Mouse (Mus musculus) right cerebral cortex, postnatal 36 days (tissue): ENCODE results near the gene Ppp1r12a.

Experiments used
- DNase-seq, 2 experiments: peaks; one replicate each; pipeline ENCODE4 v3.0.0; 2022; ENCODE audit warnings: low spot score in 2 of 2, mixed read lengths in 1 of 2

The Ppp1r12a gene

DNA sequence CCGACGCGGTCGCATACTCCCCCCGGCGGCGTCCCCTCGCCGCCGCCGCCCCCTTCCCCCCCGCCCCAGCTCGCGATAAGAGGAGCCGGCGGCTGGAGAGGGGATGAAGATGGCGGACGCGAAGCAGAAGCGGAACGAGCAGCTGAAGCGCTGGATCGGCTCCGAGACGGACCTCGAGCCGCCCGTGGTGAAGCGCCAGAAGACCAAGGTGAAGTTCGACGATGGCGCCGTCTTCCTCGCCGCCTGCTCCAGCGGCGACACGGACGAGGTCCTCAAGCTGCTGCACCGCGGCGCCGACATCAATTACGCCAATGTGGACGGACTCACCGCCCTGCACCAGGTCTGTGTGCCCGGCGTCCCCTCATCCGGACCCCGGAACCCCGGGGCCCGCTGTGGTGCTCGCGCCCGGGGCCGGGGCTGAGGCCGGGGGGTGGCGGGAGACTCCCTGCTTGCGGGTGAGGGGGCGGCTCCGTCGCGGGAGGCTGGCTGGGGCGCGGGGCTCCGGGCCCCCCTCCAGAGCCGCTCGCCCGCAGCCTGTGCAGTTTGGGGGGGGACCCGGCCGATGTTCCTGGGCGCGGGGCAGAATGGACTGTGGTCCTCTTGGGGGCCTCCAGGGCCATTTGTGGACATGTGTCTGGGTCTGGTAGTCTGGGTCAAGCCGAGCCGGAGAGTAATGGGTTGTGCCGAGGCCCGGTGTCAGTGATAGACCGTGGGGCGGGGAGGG is 466 bp downstream of the Ppp1r12a start:
- peak; percentile 30 to 38 for DNase-seq

DNA sequence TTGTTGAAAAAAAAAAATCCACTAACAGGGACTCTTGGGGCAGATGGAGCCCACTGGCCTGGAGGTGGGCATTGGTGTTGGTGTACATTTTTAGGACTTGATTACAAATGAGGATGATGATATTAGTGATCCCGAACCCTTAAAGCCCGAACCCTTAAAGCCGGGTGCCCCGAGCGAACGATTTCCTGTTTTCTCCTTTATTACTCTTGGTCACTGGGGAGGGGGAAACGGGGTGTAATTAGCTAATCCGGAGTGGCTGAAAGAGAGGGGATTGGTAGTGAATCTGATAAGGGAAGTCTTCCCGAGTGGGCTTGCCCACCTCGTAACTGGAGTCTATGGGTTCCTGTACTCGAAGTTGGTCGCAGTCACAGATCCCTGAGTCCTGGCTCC is 1.0 kb downstream of the Ppp1r12a start:
- no peak for DNase-seq

GRCm38 (mm10) chr10:108163451-108163850 is 1.5 kb downstream of the Ppp1r12a start:
- no peak for DNase-seq

DNA sequence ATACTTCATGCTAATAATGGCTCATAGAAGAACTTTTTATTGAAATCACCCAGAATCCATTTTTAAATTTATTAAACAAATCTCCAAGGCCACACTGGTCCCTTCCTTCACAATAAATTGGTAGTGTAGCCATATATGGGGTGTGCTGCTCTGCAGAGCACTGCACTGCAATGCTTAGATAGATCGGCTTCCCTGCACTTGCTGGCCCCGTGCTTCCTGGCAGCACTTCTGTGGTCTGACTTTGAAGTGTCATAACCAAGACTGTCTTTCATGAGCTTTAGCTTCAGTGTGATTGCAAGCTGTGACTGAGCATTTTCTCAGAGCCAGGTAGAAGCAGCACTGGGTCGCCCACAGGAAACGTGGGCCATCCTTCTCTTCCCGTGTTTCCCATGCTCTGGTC is 5.8 kb downstream of the Ppp1r12a start:
- no peak for DNase-seq

DNA sequence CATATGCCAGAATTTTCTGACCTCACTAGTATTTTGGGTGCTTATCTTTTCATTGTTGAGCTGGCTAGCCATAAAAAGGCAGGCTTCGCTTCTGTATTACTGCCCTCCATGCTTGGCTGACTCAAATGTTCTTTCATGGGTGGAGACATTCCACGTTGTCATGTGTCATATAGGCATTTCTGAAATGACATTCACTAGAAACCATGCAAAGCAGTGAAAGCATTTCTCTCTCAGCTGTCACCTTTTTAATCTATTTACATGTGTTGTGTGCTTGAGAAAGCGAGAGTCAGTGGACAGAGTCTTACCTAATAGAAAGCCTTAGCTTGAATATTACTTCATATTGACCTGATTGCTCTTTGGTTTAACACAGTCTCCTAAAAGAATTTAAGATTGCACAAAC is 8.8 kb downstream of the Ppp1r12a start:
- DNase-seq, result no peak

GRCm38 (mm10) chr10:108171637-108172036 is 9.6 kb downstream of the Ppp1r12a start:
- DNase-seq, result no peak

GRCm38 (mm10) chr10:108172817-108173563 is 11.0 kb downstream of the Ppp1r12a start:
- DNase-seq, result no peak

DNA sequence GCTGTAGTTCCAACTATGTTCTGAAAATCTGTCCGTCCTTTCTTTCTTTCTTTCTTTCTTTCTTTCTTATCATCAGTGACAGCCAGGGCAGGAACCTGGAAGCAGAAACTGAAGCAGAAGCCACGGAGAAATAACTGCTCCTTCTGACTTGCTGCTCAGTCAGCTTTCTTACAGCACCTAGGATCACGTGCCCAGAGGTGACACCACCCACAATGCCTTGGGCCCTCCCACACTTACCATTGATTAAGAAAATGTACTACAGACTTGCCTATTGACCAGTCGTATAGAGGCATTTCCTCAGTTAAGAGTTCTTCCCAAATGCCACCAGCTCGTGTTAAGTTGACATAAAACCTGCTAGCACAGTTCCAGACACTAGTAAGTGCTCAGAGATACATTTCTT is 12.1 kb downstream of the Ppp1r12a start:
- no peak for DNase-seq

- DNase-seq, result no peak
These were observed 13.9 kb downstream of the Ppp1r12a start for GRCm38 (mm10) chr10:108175885-108176284.

DNA sequence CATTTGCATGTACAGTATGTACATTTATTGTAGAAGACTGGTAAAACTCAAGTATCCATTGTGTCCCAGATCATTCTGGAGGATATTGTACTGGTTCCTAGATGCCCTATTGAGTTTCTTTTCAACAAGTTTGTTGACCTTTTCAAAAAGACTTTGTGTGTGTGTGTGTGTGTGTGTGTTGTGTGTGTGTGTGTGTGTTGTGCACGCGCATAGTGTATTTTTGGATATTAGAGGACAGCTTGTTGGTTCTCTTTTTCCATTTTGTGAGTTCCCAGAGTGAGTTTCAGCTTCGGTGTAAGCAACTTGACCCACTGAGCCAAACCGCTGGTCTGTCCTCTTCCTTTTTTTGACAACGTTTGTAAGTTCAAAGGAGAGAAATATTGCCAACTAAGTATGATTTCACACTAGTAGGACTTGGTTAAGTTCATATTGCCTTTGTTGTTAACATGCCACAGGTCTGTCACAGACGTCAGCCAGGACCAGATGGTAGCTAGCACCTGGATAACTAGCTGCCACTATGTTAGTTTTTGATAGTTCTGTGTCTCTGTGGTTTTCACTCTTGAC is 16.4 kb downstream of the Ppp1r12a start:
- no peak for DNase-seq

DNA sequence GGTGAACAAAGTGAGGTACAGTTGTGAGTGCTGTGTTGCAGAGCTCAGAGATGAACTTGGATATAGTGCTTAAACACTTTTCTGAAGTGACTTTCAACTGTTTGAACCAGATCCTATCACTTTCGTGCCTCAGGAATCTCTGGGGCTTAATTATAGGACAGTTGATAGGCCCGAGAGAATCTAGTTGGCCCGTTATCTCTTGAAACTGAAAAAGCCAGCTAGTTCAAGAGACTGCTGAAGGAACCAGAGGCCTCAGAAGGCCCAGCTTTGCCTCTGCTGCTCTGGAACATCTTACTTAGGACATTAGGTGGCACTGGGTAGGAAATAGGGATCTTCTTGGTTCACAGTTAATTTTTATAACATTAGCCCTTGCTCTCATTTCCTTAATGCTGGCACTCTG is 17.4 kb downstream of the Ppp1r12a start:
- DNase-seq, result no peak

GRCm38 (mm10) chr10:108180313-108180712 is 18.3 kb downstream of the Ppp1r12a start:
- no peak for DNase-seq

DNA sequence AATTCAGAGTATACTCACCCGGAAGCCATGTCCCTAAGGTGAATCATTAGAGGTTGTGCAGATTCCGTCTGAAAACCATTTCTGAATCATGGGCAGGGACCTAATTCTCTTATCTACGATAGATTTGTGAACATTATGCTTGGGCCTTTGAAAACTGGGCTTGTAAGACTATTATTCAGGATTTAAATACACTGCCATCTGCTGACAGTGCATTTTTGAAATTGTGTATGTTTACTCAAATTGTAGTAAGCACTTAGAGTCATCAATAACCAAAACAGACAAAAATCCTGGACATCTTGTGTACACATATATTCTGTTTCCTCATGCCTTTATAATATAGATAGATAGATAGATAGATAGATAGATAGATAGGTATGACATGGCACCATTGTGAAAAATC is 19.9 kb downstream of the Ppp1r12a start:
- DNase-seq, result no peak

GRCm38 (mm10) chr10:108182386-108182785 is 20.4 kb downstream of the Ppp1r12a start:
- DNase-seq, result no peak

DNA sequence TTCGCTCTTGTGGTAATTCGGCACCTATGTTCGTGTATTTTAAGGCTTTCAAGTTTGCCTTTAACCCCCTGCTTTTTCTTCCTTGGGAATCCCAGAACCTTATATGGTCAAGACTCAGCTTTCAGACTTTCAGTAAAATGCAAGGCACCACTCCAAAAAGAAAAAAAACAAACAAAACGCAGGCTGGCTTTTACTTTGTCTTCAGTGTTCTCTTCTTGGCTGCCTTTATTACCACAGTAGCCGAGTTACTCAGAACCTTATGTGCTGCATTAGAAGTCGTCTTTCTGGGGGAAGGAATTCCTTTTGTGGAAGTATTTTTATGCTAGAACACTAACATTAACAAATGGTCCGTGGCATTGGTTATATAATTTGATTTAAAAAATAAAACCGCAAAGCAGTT is 22.8 kb downstream of the Ppp1r12a start:
- DNase-seq, result no peak

DNA sequence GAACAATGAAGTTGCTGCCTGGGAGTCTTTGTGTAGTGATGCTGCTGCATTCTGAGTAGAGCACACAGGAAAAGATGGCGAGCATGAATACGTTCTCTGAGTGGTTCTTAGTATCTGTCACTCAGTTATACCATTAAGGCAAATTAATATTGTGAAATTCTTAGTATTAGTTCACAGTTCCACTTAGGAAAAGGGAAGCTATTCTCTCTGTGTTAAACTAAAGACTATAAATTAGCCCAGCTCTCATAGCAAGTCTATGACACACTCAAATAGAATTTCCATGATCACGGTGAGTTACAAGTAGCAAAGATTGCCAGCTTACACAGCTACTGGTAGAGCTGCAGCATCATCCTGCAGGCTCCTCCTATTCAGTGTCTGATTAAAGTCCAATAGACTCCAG is 23.3 kb downstream of the Ppp1r12a start:
- no peak for DNase-seq

- no peak for DNase-seq
These were observed 27.3 kb downstream of the Ppp1r12a start for GRCm38 (mm10) chr10:108189303-108189702.

- DNase-seq, result no peak
These were observed 28.0 kb downstream of the Ppp1r12a start for GRCm38 (mm10) chr10:108189986-108190385.

DNA sequence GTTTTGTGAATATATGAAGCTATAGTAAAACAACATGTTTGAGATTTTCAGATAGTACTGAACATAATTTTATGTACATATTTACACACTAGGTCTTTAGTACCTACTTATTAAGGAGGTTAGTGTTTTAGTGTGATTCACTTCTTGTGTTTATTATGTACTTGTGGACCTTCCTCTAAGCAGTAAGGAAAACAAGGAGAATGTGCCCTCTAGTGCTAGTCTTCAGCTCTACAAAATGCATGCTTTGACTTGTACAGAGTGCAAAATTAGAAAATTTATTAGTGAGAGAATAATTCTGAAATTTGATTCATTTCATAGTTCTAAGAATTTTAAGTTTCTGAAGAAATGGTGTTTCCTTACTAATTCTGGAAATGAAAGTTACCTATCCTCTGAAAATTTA is 28.6 kb downstream of the Ppp1r12a start:
- no peak for DNase-seq

DNA sequence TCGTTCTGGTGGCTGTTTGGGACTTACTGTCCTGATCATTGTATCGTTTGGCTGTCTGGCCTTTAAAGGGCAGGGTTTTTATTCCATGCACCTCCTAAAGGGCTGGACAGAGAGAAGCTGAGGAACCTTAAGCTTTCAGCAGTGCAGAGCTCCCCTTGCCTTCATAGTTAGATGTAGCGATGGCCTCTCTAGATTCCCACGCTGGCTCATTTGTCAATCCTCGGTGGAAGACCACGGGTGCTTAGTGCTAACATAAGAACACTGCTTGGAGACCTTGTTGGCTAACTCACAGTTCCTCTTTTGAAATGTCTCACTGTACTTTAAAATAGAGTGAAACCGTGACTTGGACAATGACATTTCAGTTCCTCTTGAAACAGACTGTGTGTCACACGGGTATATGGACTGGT is 29.4 kb downstream of the Ppp1r12a start:
- DNase-seq, result no peak

GRCm38 (mm10) chr10:108192306-108192705 is 30.3 kb downstream of the Ppp1r12a start:
- DNase-seq, result no peak

DNA sequence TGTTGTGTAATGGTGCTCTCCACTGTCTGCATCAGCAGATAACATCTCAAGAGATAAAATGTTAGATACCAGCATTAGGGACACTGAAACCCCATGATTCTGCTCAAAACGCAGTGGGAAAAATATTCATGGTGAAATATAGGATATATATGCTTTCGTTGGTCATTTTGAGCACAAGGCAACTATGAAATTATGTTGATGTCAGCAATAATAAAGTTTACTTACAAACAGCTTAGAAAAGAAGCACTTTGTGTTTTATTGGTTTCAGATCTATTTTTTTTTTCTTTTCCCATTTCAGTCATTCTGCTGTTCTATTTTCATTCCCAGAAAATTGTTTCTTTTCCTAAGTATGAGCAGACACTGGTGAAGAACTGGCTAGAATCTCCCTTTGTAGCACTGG is 34.1 kb downstream of the Ppp1r12a start:
- no peak for DNase-seq

DNA sequence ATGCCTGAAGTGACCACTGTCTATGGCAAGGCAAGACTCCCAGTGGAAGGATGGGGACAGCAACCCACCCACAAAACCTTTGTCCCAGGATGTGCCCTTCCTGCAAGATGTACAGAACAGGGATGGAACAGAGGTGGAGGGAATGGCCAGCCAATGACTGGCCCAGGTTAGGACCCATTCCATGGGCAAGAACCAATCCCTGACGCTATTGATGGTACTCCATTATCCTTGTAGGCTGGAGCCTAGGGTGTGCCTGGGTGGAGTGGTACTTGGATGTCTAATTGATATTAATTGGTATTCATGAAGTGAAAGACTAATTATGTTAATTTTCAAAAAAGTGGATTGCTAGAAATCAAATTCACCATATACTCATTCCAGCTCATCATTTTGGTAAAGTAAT is 35.5 kb downstream of the Ppp1r12a start:
- no peak for DNase-seq
